Mouse (Mus musculus) bone marrow macrophage, adult 2 months (primary cell): ENCODE results near the gene Fgf22.

Source experiments
- CTCF ChIP-seq: IDR thresholded peaks from 2 replicates; pipeline ENCODE4 v1.5.1; 2012; ENCODE audit warnings: low read depth, mild to moderate bottlenecking, low read length, moderate library complexity
- POLR2A ChIP-seq: IDR thresholded peaks from 2 replicates; pipeline ENCODE4 v1.6.1; 2012; ENCODE audit warnings: mild to moderate bottlenecking, low read depth, low read length, borderline replicate concordance

DNA sequence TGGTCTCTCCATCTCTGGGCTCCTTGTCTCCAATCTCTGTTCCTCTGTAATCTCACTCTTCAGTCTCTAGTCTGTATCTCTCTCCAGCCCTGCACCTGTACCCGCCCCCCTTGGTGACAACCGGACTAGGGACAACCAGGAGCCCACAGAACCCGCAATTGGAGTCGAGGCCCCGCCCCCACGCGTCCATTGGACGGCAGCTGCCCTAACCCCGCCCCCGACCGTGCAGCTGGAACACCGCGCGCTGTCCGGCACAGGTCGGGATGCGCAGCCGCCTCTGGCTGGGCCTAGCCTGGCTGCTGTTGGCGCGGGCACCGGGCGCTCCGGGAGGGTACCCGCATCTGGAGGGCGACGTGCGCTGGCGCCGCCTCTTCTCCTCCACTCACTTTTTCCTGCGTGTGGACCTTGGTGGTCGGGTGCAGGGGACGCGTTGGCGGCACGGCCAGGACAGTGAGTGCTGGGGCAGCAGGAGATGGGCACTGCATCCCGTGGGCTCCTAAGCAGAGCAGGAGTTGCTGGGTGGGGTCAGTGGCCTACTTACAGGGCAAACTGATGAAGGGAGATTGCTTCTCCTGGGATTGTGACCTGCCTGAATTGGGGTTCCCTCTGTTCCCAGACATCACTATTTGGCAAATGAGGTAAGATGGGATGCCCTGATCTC lies at the start of gene Fgf22:
- TF ChIP-seq CTCF (no peak), POLR2A (no peak)
